Mouse (Mus musculus) c-Kit-positive CD71-positive TER-119-negative erythroid progenitor cells, embryonic 14.5 days (primary cell): ENCODE results near the gene Foxp1.

ENCODE experiments used
- DNase-seq: peaks from one replicate; pipeline ENCODE4 v3.0.0-alpha.2; 2013; ENCODE audit warnings: low read depth

Foxp1 gene

GRCm38 (mm10) chr6:99026040-99026439 lies 496.5 kb downstream of the Foxp1 start:
- no peak for DNase-seq

GRCm38 (mm10) chr6:99024588-99024987 lies 497.9 kb downstream of the Foxp1 start:
- no peak for DNase-seq

- DNase-seq = no peak
Observed at GRCm38 (mm10) chr6:99020570-99021444, 501.7 kb downstream of the Foxp1 start.

- no peak for DNase-seq
Observed at GRCm38 (mm10) chr6:99019716-99020115, 502.8 kb downstream of the Foxp1 start.

GRCm38 (mm10) chr6:99019266-99019665 lies 503.3 kb downstream of the Foxp1 start:
- DNase-seq = no peak

GRCm38 (mm10) chr6:99013866-99014502 lies 508.5 kb downstream of the Foxp1 start:
- no peak for DNase-seq

GRCm38 (mm10) chr6:99013119-99013865 lies 509.2 kb downstream of the Foxp1 start:
- no peak for DNase-seq

- DNase-seq = no peak
Observed at GRCm38 (mm10) chr6:99011895-99012584, 510.5 kb downstream of the Foxp1 start.

- no peak for DNase-seq
Observed at GRCm38 (mm10) chr6:99009771-99010170, 512.8 kb downstream of the Foxp1 start.

- no peak for DNase-seq
Observed at GRCm38 (mm10) chr6:99008565-99008964, 514.0 kb downstream of the Foxp1 start.

- DNase-seq = no peak
Observed at GRCm38 (mm10) chr6:99007542-99007941, 515.0 kb downstream of the Foxp1 start.

- DNase-seq = no peak
Observed at GRCm38 (mm10) chr6:99004255-99004997, 518.1 kb downstream of the Foxp1 start.

- no peak for DNase-seq
Observed at GRCm38 (mm10) chr6:99003108-99003709, 519.3 kb downstream of the Foxp1 start.

GRCm38 (mm10) chr6:99001637-99002036 lies 520.9 kb downstream of the Foxp1 start:
- DNase-seq = no peak

- DNase-seq = no peak
Observed at GRCm38 (mm10) chr6:98998971-98999932, 523.3 kb downstream of the Foxp1 start.

- DNase-seq = no peak
Observed at GRCm38 (mm10) chr6:98997742-98998141, 524.8 kb downstream of the Foxp1 start.

- no peak for DNase-seq
Observed at GRCm38 (mm10) chr6:98996822-98997221, 525.7 kb downstream of the Foxp1 start.

GRCm38 (mm10) chr6:98996346-98996745 lies 526.2 kb downstream of the Foxp1 start:
- DNase-seq = no peak

- DNase-seq = no peak
Observed at GRCm38 (mm10) chr6:98995681-98996080, 526.8 kb downstream of the Foxp1 start.

GRCm38 (mm10) chr6:98994902-98995301 lies 527.6 kb downstream of the Foxp1 start:
- DNase-seq = no peak
